Mouse (Mus musculus): Measurements from ENCODE around the gene Smad6.

Gene Smad6

GRCm38 (mm10) chr9:64021319-64021850 lies 474 bp downstream of the Smad6 start:
- no peak for DNase-seq

GRCm38 (mm10) chr9:64020606-64021318 lies 1.1 kb downstream of the Smad6 start:
- DNase-seq: no peak

GRCm38 (mm10) chr9:64020171-64020605 lies 1.7 kb downstream of the Smad6 start:
- no peak for DNase-seq

GRCm38 (mm10) chr9:64019036-64019886 lies 2.6 kb downstream of the Smad6 start:
- DNase-seq: no peak

GRCm38 (mm10) chr9:64017861-64018793 lies 3.7 kb downstream of the Smad6 start:
- no peak for DNase-seq

GRCm38 (mm10) chr9:64016648-64017400 lies 5.0 kb downstream of the Smad6 start:
- DNase-seq: no peak

GRCm38 (mm10) chr9:64016092-64016491 lies 5.8 kb downstream of the Smad6 start:
- DNase-seq: no peak

- no peak for DNase-seq
Observed at GRCm38 (mm10) chr9:64014801-64015200, 7.1 kb downstream of the Smad6 start.

- no peak for DNase-seq
Observed at GRCm38 (mm10) chr9:64011356-64011755, 10.5 kb downstream of the Smad6 start.

GRCm38 (mm10) chr9:64002981-64003380 lies 18.9 kb downstream of the Smad6 start:
- no peak for DNase-seq

GRCm38 (mm10) chr9:64001081-64001480 lies 20.8 kb downstream of the Smad6 start:
- no peak for DNase-seq

GRCm38 (mm10) chr9:64000085-64000484 lies 21.8 kb downstream of the Smad6 start:
- DNase-seq: no peak

- DNase-seq: no peak
Observed at GRCm38 (mm10) chr9:63999194-63999593, 22.7 kb downstream of the Smad6 start.

GRCm38 (mm10) chr9:63998026-63998425 lies 23.8 kb downstream of the Smad6 start:
- no peak for DNase-seq

- peak; percentile 7 for DNase-seq
Observed at GRCm38 (mm10) chr9:63997439-63997838, 24.4 kb downstream of the Smad6 start.

- no peak for DNase-seq
Observed at GRCm38 (mm10) chr9:63993256-63993655, 28.6 kb downstream of the Smad6 start.

- DNase-seq: no peak
Observed at GRCm38 (mm10) chr9:63992761-63993160, 29.1 kb downstream of the Smad6 start.

GRCm38 (mm10) chr9:63991193-63991592 lies 30.7 kb downstream of the Smad6 start:
- no peak for DNase-seq

- DNase-seq: no peak
Observed at GRCm38 (mm10) chr9:63989641-63990040, 32.2 kb downstream of the Smad6 start.

GRCm38 (mm10) chr9:63989214-63989613 lies 32.6 kb downstream of the Smad6 start:
- no peak for DNase-seq

GRCm38 (mm10) chr9:63985125-63985524 lies 36.7 kb downstream of the Smad6 start:
- no peak for DNase-seq
